Mouse (Mus musculus): ENCODE data around the gene Cnot6l. TPM values are rescaled to one million over a fixed set of nuclear protein-coding genes. Genes with fewer than 3 reads are reported as not detected.

Cnot6l gene
- polyA plus RNA-seq, 1 experiment from 2014 or later, result 4.6 TPM

- H3K36me3 ChIP-seq (ENCODE audit: control insufficient read depth, insufficient read depth), result no peaks in the 10 kb centered on the region
- H3K4me2 ChIP-seq (ENCODE audit: low read depth, low read length), result no peak overlapping the region
- H3K27me3 ChIP-seq (ENCODE audit: control insufficient read depth, insufficient read depth, low read depth, low read length), result no peaks in the 10 kb centered on the region
- H3K9ac ChIP-seq (ENCODE audit: low read depth, low read length), result no peak overlapping the region
- peaks cover 5% of the 10 kb centered on the region for H3K4me1 ChIP-seq (ENCODE audit: control insufficient read depth, low read depth, low read length)
- no peaks in the 10 kb centered on the region for H3K9me3 ChIP-seq (replicated peaks; ENCODE audit: control insufficient read depth, low read length)
- WGBS (ENCODE audit: insufficient replicate concordance), result 76% methylated on average over 2 of the region's 2 CpGs
- no peak overlapping the region for H3K4me3 ChIP-seq (ENCODE audit: low read depth, low read length)
- H3K27ac ChIP-seq (ENCODE audit: low read length), result no peak overlapping the region
- no peak for ATAC-seq (ENCODE audit: low read depth)
Observed at GRCm38 (mm10) chr5:96166761-96167160, 2.8 kb upstream of the Cnot6l start.

- no peak for ATAC-seq (ENCODE audit: low read depth)
- no peaks in the 10 kb centered on the region for H3K36me3 ChIP-seq (ENCODE audit: control insufficient read depth, insufficient read depth)
- peak overlapping the region; percentile 82 for H3K9ac ChIP-seq (ENCODE audit: low read depth, low read length)
- peak overlapping the region; percentile 94 for H3K4me3 ChIP-seq (ENCODE audit: low read depth, low read length)
- peak overlapping the region; percentile 89 for H3K27ac ChIP-seq (ENCODE audit: low read length)
- no peaks in the 10 kb centered on the region for H3K27me3 ChIP-seq (ENCODE audit: control insufficient read depth, insufficient read depth, low read depth, low read length)
- peak overlapping the region; percentile 98 for H3K4me2 ChIP-seq (ENCODE audit: low read depth, low read length)
- WGBS (ENCODE audit: insufficient replicate concordance), result 0% methylated on average over 1 of the region's 1 CpGs
- H3K9me3 ChIP-seq (replicated peaks; ENCODE audit: control insufficient read depth, low read length), result no peaks in the 10 kb centered on the region
- peaks cover 11% of the 10 kb centered on the region for H3K4me1 ChIP-seq (ENCODE audit: control insufficient read depth, low read depth, low read length)
Observed at GRCm38 (mm10) chr5:96163396-96164020, 463 bp downstream of the Cnot6l start.

- Histone ChIP-seq H3K4me2 (ENCODE audit: low read depth, low read length) (peak overlapping the region; percentile 98), H3K4me1 (ENCODE audit: control insufficient read depth, low read depth, low read length) (peaks cover 11% of the 10 kb centered on the region), H3K27ac (ENCODE audit: low read length) (peak overlapping the region; percentile 97), H3K9ac (ENCODE audit: low read depth, low read length) (peak overlapping the region; percentile 94), H3K4me3 (ENCODE audit: low read depth, low read length) (peak overlapping the region; percentile 94), H3K27me3 (ENCODE audit: control insufficient read depth, insufficient read depth, low read depth, low read length) (no peaks in the 10 kb centered on the region), H3K9me3 (replicated peaks; ENCODE audit: control insufficient read depth, low read length) (no peaks in the 10 kb centered on the region), H3K36me3 (ENCODE audit: control insufficient read depth, insufficient read depth) (no peaks in the 10 kb centered on the region)
- peak; percentile 95 for ATAC-seq (ENCODE audit: low read depth)
- 0% methylated on average over 56 of the region's 56 CpGs for WGBS (ENCODE audit: insufficient replicate concordance)
Observed at GRCm38 (mm10) chr5:96162399-96163331, 1.3 kb downstream of the Cnot6l start.

GRCm38 (mm10) chr5:96161578-96162398, 2.2 kb downstream of the Cnot6l start:
- Histone ChIP-seq H3K9ac (ENCODE audit: low read depth, low read length) (peak overlapping the region; percentile 94), H3K27me3 (ENCODE audit: control insufficient read depth, insufficient read depth, low read depth, low read length) (no peaks in the 10 kb centered on the region), H3K4me1 (ENCODE audit: control insufficient read depth, low read depth, low read length) (peaks cover 11% of the 10 kb centered on the region), H3K4me3 (ENCODE audit: low read depth, low read length) (peak overlapping the region; percentile 94), H3K36me3 (ENCODE audit: control insufficient read depth, insufficient read depth) (no peaks in the 10 kb centered on the region), H3K9me3 (replicated peaks; ENCODE audit: control insufficient read depth, low read length) (no peaks in the 10 kb centered on the region), H3K27ac (ENCODE audit: low read length) (peak overlapping the region; percentile 97), H3K4me2 (ENCODE audit: low read depth, low read length) (peak overlapping the region; percentile 98)
- WGBS (ENCODE audit: insufficient replicate concordance), result under 1% methylated on average over 73 of the region's 114 CpGs
- peak; percentile 42 for ATAC-seq (ENCODE audit: low read depth)

- H3K4me3 ChIP-seq (ENCODE audit: low read depth, low read length), result peak overlapping the region; percentile 94
- peak overlapping the region; percentile 94 for H3K9ac ChIP-seq (ENCODE audit: low read depth, low read length)
- H3K27me3 ChIP-seq (ENCODE audit: control insufficient read depth, insufficient read depth, low read depth, low read length), result no peaks in the 10 kb centered on the region
- no peaks in the 10 kb centered on the region for H3K36me3 ChIP-seq (ENCODE audit: control insufficient read depth, insufficient read depth)
- H3K4me2 ChIP-seq (ENCODE audit: low read depth, low read length), result peak overlapping the region; percentile 98
- peaks cover 11% of the 10 kb centered on the region for H3K4me1 ChIP-seq (ENCODE audit: control insufficient read depth, low read depth, low read length)
- no peak; the same call in 1 of the 2 replicates for ATAC-seq (ENCODE audit: low read depth)
- no peaks in the 10 kb centered on the region for H3K9me3 ChIP-seq (replicated peaks; ENCODE audit: control insufficient read depth, low read length)
- peak overlapping the region; percentile 97 for H3K27ac ChIP-seq (ENCODE audit: low read length)
- under 1% methylated on average over 44 of the region's 45 CpGs for WGBS (ENCODE audit: insufficient replicate concordance)
Observed at GRCm38 (mm10) chr5:96161263-96161577, 2.8 kb downstream of the Cnot6l start.

- peaks cover 11% of the 10 kb centered on the region for H3K4me1 ChIP-seq (ENCODE audit: control insufficient read depth, low read depth, low read length)
- under 1% methylated on average over 49 of the region's 50 CpGs for WGBS (ENCODE audit: insufficient replicate concordance)
- H3K27me3 ChIP-seq (ENCODE audit: control insufficient read depth, insufficient read depth, low read depth, low read length), result no peaks in the 10 kb centered on the region
- peak overlapping the region; percentile 98 for H3K4me2 ChIP-seq (ENCODE audit: low read depth, low read length)
- no peak for ATAC-seq (ENCODE audit: low read depth)
- H3K36me3 ChIP-seq (ENCODE audit: control insufficient read depth, insufficient read depth), result no peaks in the 10 kb centered on the region
- peak overlapping the region; percentile 94 for H3K9ac ChIP-seq (ENCODE audit: low read depth, low read length)
- no peaks in the 10 kb centered on the region for H3K9me3 ChIP-seq (replicated peaks; ENCODE audit: control insufficient read depth, low read length)
- peak overlapping the region; percentile 94 for H3K4me3 ChIP-seq (ENCODE audit: low read depth, low read length)
- H3K27ac ChIP-seq (ENCODE audit: low read length), result peak overlapping the region; percentile 97
Observed at GRCm38 (mm10) chr5:96160467-96161262, 3.3 kb downstream of the Cnot6l start.

- no peak for ATAC-seq (ENCODE audit: low read depth)
- WGBS (ENCODE audit: insufficient replicate concordance), result 53% methylated on average over 2 of the region's 2 CpGs
Observed at GRCm38 (mm10) chr5:96142351-96142750, 21.6 kb downstream of the Cnot6l start.

GRCm38 (mm10) chr5:96130683-96131082, 33.3 kb downstream of the Cnot6l start:
- Histone ChIP-seq H3K4me2 (ENCODE audit: low read depth, low read length) (no peak overlapping the region), H3K27me3 (ENCODE audit: control insufficient read depth, insufficient read depth, low read depth, low read length) (no peaks in the 10 kb centered on the region), H3K4me1 (ENCODE audit: control insufficient read depth, low read depth, low read length) (no peaks in the 10 kb centered on the region), H3K27ac (ENCODE audit: low read length) (no peak overlapping the region), H3K4me3 (ENCODE audit: low read depth, low read length) (no peak overlapping the region), H3K9me3 (replicated peaks; ENCODE audit: control insufficient read depth, low read length) (no peaks in the 10 kb centered on the region), H3K36me3 (ENCODE audit: control insufficient read depth, insufficient read depth) (no peaks in the 10 kb centered on the region), H3K9ac (ENCODE audit: low read depth, low read length) (no peak overlapping the region)
- WGBS (ENCODE audit: insufficient replicate concordance), result 70% methylated on average over 2 of the region's 2 CpGs
- ATAC-seq (ENCODE audit: low read depth), result no peak

More at GRCm38 (mm10) chr5:96142351-96142750, 21.6 kb downstream of the Cnot6l start:
- Histone ChIP-seq H3K4me1 (ENCODE audit: control insufficient read depth, low read depth, low read length) (no peaks in the 10 kb centered on the region; the same call in 1 of the 2 replicates), H3K4me2 (ENCODE audit: low read depth, low read length) (no peak overlapping the region), H3K36me3 (ENCODE audit: control insufficient read depth, insufficient read depth) (no peaks in the 10 kb centered on the region), H3K27me3 (ENCODE audit: control insufficient read depth, insufficient read depth, low read depth, low read length) (no peaks in the 10 kb centered on the region), H3K9ac (ENCODE audit: low read depth, low read length) (no peak overlapping the region), H3K27ac (ENCODE audit: low read length) (no peak overlapping the region), H3K4me3 (ENCODE audit: low read depth, low read length) (no peak overlapping the region), H3K9me3 (replicated peaks; ENCODE audit: control insufficient read depth, low read length) (no peaks in the 10 kb centered on the region)
